Mouse (Mus musculus): ENCODE measurements around the gene Rbm33.

Rbm33 gene

DNA sequence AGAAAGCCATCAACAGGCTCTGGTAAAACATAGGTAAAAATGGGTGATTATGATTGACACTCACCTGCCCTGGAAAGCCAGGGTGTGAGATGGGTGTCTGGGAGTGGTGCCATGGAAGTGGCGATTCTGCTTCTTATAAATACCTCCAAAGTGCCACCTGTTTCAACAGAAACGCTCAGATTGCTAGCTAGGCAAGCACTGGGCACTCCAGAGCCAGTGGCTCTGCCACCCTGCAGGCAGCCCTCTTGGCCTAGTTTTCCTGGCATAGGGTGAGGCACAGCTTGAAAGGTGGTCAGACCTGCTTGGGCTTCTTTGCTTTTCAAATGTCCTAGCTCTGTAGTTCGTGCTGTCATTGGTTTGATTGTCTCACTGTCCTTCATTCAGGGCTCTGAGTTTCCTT, 97.2 kb downstream of the Rbm33 start:
- DNase-seq: no peak

DNA sequence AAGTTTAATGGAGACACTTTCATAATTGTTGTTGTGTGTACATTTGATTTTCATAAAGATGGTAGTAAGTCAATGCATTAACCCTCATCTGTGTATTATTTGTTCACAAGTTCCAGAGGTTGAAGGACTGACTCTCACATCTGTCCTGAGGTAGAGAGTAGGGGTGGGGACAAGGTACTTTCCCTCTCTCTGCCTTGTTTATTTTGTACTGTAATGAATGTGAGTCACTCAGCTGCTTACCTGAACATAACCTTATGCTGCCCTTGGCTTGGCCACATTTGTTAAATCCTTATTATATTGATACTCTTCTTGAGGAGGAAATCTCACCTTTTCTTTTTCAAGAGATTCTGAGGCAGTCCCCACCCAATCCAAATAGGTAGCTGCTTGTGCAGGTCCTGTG, 99.1 kb downstream of the Rbm33 start:
- DNase-seq: no peak

DNA sequence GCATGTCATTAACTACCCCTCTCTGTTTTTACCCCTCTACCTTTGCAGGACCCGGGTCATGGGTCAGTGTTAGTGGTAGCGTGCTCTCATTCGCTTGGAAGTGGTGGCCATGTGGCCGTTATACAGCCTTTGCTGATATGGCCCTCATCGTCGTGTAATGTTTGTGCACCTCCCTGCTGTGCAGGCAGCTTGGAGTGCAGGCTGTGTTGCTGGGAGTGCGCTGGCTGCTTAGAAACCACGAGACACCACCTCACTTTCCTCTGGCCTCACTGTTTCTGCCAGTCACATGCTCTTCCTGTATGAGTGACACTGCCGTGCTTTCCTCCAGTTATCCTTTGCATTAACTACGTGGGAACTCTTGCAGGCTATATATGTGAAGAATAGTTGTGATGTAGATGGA, 101.8 kb downstream of the Rbm33 start:
- DNase-seq: no peak

DNA sequence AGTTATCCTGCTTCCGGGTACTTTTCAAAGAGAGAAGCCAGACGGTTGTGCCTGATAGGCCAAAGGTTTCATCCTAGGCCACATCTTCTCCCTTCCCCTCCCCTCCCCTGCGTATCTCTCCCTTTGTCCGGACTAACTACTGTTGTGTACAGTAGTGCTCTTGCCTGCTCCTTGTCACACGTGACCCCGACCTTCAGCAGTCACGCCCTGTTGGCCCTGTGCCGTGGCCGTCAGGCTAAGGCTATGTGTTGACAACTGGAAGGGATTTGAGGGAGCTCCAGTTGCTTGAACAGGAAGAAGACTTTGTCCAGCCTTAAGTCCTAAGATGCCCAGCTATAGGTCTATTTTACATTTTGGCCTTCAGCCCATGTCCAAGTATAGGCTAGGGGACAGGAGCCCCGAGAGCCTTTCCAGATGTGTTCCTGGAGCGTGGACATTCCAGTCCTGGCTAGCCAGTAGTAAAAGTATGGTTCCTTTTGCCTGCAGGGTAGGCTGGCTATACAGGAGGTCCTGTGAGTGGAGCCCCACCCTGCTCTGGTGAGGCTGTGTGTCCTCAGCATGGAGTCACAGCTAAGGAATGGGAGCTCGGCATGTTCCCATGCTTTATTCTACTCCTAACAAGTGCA, 102.8 kb downstream of the Rbm33 start:
- DNase-seq: no peak

DNA sequence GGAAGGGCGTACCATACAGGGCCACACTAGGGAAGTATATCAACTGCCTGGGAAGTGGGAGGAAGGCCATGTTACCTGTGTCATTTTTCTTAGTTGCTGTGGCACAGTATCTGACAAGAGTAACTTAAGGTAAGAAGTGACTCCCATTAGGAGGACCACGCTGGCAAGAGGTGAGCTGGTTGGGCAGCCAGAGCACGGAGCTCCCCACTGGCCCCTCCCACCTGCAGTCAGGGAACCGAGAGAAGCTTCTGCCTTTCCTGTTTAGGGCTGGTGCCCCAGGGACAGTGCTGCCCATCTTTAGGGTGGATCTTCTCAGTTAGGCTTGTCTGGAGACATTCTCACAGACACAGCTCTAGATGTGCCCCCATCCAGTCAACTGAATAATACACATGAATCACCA, 106.9 kb downstream of the Rbm33 start:
- DNase-seq: no peak

DNA sequence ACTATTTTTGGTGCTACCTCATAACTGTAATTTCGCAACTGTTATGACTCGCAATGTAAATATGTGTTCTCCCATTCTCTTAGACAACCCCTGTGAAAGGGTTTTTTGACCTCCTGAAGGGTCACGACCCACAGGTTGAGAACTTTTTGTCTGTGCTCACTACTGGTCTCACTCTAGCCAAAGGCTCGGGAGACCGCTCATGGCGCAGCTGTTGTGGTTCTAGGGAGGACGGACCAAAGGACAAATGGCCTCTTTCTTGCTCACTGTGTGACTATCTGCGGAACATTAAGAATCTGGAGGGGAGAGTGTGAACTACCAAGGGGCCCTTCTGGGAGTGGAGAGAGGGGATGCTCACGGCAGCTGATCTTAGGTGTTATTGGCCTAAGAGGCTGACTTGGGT, 109.0 kb downstream of the Rbm33 start:
- DNase-seq: no peak

DNA sequence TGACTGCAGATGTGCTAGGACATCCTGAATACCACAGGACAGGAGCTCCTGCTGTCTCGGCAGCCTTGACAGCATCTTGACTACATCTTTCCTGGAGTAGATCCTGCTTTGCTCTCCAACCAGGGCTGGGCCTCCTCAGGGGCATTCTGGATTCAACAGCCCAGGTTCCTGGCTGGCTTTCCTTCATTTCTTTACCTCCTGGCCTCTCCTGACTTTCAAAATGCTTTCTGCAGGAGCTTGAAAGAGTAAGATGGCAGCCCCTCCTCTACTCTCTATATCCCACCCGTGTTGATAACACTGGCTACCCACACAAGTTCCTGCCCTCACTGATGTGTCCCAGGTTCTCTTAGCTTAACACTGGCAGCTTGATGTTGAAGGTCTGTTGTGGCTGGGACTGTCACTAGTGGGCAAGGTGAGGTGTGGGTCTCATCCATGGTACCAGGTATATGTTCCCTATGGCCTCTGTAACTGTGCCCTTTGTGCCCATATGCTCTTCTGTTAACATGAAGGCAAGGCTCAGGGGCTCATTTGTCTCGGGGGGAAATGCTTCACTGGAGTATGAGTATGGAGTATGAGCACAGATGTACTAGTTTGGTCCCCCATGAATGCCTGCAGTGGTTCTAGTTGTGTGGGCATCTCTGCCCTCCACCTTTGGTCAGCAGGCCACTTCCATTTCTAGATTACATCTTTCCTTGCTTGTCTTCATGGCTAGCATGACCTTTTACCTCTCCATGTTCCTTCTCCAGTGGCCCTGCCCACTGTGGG, 133.4 kb downstream of the Rbm33 start:
- DNase-seq: no peak

DNA sequence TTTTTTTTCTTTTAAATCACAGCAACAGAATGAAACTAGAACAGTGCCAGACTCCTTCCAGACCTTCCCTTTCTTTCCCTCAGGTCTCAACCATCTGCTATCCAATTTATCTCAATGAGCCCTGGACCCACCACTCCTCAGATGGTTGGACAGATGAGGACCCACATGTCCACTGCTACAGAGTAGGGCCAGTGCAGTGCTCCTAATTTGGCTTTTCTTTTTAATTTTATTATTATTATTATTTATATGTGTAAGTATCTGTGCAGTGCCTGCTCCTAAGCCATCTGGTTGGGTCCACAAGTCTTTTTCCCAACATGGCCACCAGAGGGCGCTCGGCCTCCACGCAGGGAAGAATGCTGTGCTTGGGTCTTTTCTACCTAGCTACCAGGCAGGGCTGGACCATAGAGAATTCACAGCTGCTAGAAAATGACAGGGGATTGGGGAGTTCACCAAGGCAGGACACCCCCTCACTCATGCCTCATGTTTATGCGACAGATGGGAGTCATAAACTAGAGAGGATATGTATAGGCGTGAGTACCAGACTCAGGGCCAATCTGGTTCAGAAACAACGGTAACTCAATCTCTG, 134.2 kb downstream of the Rbm33 start:
- DNase-seq: peak; percentile 62 to 81

DNA sequence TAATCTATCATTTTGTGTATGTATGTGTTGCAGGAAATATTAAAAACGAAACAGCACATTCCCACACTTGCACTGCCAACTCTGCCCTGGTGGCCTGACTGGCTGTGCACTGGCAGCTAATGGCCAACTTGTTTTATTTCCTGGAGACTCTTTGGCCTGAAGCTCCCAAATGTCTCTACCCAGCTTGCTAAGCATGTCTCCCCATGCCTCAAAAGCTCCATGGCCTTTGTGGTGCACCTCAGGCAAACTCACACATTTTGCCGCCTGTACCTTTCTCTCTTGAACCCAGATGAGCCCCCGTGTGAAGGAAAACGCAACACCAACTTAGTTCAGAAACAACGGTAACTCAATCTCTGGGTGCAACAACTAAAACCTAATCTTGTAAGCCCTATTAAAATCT, 136.2 kb downstream of the Rbm33 start:
- DNase-seq: no peak

DNA sequence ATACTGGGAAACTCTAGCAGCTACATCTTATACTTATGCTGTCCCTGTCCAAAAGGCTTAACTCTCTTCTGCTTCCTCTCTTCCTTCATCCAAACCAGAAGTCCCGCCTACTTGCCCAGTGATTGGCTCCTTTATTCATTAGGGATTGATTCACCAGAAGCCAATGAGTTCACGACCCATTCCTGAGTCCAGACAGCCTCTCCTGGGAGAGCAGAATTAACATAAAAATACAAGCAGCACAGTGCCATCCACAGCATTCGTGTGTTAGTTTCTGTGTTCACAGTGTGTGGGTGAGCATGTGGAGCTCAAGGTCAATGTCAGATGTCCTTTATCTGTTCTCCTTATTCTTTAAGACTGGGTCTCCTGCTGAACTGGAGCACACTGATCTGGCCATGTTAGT, 136.6 kb downstream of the Rbm33 start:
- no peak for DNase-seq

DNA sequence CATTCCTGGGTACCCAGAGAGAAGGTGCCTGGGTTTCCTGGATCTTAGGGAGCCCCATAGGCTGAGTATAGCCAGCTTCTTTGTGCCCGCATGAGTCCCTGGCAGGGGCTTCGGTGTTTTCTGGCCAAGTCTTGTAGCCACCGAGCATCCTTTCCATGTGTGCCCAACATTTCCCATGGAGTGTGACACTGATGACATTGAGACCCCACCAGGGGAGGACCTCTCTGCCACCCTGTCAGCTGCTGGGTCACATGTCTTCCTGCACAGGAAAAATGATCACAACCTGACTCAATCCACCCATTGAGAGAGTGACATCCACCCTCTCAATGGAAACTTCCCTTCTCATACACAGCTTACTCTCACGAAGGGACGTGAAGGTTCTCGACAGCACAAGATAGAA, 137.6 kb downstream of the Rbm33 start:
- no peak for DNase-seq

DNA sequence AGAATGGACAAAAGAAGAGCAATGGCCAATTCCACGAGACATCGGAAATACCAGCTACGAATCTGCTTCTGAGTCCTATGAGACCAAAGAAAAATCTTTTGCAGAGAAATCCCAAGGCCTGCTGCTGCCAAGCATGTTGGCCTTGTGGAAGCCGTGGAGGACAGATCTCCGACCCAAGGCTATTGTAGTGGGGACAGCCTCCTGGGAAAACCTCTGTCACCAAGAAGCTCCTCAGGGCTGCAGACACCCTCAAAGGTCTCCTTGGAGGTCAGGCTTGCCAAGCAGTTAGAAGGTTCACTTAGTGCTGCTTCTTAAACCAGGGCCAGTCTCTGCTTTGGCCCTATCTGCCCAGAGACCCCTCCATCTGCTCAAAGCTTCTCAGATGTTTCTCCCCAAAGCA, 138.8 kb downstream of the Rbm33 start:
- no peak for DNase-seq

DNA sequence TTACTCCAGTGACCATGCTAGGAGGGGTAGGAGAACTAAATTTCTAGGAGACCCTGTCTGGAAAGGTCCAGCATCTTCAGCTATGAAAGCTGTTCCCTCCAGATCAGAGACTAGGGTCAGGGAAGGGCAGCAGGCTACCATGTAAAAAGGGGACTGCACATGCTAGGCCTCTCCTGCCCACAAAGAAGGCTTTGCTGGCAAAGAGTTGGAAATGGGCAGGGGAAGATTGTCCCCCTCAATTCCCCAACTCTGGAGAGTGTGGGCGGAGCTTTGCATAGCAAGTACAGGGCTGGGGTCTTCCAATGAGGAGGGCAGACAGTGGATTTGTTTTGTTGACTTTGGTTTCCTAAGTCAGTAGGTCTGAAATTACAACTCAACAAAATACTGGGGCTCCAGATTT, 139.4 kb downstream of the Rbm33 start:
- no peak for DNase-seq

DNA sequence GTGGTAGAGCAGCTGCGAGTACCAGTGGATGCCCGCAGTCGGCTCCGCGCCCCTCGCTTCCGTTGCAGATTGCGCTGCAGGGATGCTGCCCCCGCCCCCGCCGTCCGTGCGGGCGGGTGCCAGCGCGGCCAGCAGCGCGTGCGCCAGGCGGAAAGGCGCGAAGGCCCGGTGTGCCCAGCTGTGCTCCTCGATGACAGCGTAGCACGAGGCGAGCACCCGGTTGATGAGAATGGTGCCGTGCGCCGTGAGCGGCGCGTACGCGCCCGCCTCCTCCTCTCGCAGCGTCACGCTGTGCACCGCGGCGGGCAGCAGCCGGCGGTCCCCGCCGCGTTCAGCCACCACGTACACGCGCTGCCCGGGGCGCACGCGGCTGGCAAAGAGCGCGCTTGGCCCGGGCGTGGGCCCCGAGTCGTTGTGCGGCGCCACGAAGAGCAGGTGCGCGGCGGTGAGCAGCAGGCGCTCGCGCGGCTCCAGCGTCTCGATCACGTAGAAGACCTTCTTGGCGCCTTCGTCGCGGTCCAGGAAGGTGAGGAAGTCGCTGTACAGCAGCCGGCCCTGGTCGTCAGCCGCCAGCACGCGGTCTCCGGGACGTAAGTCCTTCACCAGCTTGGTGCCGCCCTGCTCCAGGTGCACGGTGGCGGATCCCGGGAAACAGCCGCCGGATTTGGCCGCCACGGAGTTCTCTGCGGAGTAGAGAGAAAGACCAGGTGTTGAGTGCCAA, 141.2 kb downstream of the Rbm33 start:
- no peak for DNase-seq

DNA sequence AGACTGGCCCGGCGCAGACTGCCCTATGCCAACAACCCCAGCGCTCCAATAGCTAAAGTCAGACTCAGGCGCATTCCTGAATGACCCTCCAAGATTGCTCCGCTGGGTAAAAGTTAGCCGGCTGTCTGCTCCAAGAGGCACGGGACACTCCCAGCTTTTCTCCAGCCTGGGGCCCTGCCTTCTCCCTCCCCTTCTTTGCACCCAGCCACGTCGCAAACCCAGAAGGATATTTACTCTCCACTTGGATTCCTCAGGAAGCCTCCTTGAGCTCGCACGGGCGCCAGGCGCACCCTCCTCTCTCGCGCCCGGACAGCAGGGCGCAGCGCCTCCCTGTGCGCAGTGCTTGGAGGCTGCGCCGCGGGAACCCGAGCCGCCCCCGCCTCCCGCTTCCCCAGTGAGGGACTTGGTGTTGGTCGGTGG, 141.9 kb downstream of the Rbm33 start:
- no peak for DNase-seq

DNA sequence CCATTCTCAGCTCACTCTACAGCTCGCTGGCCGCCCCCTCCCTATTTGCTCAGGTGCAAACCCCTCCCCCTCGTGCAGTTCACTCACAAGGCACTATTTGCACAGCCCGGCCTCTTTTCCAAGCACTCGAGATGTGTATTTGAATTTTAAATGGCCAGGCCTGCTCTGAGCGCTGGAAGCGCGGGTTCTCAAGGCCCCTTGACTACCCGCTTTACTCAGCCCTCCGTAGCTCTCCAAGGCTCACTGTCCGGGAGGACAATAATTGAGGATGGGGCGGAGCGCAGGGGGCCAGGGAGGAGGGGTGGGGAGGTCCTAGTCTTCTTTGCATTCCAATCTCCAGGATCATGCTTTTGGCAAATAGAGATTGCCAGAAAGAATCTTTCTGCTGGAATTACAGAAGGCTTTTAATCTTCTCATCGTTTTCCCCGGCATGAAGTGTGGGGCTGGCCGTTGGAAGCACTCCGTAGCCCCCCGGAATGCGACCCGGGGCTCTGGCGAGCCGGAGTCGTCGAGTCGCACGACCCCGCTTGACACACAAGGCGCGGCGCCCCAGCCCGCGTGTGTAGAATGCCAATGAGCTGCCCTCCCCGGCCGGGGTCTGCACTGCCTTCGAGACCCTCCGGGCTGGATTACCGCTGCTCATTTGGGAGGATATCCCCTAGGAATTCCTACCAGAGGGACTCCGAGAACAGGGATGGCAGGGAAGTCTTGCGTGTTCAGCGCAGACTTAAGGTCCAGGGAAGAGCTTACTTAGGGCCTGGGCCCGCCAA, 142.7 kb downstream of the Rbm33 start:
- no peak for DNase-seq

DNA sequence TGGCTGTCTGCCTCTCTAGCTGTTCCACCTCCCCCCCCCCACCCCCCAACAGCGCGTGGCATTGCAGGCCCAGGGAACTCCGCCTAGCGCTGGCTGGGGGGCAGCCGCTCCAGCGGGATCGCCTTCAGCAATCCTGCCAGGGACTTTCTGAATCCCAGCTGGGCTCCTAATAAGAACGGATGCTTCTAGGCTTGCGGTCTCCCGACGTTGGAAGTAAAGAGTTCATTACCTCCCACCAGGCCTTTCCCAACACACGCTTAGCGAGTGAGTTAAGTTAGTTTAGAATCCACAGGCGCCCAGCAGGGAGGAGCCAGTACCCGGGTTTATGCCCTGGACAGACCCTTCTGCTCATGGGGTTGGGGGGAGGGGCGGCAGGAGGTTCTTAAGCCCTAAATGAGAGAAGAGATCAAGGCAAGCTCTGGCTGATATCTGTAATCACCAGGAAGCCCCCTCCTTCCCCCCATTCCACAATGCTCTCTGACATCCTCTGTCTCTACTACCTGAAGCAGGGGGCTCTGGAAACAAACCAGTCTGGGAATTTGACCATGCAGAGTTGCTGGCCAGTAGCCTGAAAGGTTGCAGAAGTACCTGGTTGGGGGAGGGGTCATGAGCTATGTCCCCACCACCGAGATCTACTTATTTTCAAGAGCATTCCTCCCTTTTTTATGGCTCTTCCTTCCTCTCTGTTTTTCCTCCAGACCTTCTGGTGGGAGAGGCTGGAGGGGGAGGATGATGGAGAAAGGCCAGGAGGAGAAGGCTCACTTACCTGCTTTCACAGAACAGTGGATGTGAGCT, 143.8 kb downstream of the Rbm33 start:
- no peak for DNase-seq

DNA sequence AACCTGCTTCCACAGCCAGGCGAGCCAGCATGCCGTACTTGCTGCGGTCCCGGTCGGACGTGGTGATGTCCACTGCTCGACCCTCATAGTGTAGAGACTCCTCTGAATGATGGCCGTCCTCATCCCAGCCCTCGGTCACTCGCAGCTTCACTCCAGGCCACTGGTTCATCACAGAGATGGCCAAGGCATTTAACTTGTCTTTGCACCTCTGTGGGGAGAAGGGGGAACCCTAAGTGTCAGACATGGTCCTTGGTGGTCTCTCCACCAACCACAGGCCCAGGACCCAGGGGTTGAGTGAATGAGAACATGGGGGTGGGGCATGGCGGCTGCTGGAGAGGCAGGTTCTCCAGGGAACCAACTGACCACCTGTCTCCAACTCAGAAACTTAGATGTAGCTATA, 144.5 kb downstream of the Rbm33 start:
- DNase-seq: no peak

DNA sequence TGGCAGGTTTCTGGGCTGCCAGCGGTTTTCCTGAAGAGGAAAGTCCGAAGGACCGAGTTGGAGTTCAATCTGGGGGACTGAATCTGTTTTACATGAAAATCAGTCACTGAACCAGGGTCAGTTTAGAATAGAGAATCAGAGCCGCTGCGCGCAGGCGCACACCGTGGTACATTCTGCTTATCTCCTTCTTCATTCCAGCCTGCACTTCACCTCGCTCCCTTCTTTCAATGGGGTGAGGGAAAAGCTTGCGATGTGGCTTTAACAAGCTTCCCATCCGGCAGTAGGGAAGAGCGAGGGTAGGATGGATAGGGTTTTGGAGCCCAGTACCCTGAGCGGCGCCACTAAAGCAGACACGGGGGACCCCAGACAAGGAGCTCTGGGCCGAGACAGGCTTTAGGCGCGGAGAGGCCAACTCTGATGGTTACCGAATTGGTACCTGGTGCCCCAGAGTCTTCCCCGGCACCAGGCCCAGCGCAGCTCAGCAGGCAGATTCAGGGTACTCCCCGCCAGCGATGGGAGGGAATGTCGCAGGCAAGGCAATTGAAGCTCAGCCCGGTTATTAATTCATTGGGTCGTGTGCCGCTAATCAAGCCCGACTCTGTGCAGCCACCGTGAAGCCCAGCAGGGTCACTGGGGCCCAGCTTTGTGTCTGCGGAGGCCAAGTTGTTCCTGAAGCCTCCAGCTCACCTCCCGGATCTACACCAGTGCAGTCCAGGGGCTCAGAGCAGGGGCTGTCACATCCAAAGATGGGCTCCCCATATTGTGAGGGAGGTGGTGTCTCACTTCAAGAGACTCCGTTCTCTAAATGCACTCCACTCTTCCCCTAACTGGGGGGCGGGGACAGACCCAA, 146.0 kb downstream of the Rbm33 start:
- DNase-seq: peak; percentile 22 to 23

DNA sequence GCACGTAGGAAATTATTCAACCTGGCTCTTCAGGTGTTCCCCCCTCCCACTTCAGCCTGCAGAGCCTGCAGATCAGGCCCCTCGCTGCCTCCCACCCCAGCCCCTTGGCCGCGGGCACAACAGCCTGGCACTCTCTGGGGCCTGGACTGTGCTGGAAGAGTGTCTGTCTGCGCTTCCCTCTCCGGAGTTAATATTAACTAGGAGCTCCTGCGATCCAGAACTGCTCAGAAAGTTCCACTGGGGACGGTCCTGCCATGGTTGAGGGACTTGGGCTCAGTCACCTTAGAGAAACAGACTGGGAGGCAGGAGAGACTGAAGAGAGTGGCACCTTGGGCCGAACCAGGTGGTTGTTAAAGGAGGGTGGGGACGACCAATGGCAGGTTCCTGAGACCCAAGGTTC, 146.7 kb downstream of the Rbm33 start:
- DNase-seq: peak; percentile 76 to 84

Data from kidney, adult 8-10 months (tissue).